Mouse (Mus musculus) ovary, postnatal 14 days (tissue): ENCODE results near the gene Krtap4-7.
"Not testable (repeated sequence)": the region's sequence is repeated elsewhere in the genome, so short reads cannot be mapped to it uniquely, and the experiment has no call there.

ENCODE experiments used
- DNase-seq: peaks from one replicate; pipeline ENCODE4 v3.0.0; 2022; ENCODE audit warnings: low spot score

The Krtap4-7 gene

DNA sequence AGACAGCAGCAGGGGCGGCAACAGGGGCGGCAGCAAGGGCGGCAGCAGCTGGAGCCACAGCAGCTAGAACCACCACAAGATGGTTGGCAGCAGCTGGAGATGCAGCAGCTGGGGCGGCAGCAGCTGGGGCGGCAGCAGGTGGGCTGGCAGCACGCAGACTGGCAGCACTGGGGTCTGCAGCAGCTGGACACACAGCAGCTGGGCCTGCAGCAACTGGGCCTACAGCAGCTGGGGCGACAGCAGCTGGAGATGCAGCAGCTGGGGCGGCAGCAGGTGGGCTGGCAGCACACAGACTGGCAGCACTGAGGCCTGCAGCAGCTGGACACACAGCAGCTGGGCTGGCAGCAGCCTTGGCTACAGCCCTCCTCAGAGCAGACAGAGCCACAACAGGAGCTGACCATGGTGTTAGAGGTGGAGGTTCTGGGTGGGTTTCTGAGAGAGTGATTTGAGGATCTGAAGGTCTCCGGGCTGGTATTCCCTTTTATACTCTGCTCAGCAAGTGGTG lies at the start of gene Krtap4-7:
Gene Krtap4-7, minus strand, starts transcription at position 455 of the 505 bp plus-strand sequence.
- not testable (repeated sequence) for DNase-seq

DNA sequence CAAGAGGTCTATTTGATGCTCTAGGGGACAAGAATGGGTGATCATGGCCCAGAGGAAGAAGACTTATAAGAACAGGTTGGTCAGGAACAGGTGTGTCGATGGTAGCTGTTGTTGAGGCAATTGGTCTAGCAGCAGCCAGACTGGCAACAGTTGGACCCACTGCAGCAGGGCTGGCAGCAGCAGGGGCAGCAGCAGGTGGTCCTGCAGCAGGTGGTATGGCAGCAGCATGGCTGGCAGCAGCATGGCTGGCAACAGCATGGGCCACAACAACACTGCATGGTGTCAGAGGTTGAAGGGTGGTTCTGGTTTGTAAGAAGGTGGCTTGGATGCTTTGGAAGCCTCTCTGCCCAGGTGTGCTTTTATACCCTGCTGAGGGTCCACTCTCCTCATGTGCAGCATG lies 46.6 kb upstream of the Krtap4-7 start, which contains the start of gene Gm14190:
Gene Gm14190, minus strand, starts transcription at position 278 of the 400 bp plus-strand sequence.
- no peak for DNase-seq

DNA sequence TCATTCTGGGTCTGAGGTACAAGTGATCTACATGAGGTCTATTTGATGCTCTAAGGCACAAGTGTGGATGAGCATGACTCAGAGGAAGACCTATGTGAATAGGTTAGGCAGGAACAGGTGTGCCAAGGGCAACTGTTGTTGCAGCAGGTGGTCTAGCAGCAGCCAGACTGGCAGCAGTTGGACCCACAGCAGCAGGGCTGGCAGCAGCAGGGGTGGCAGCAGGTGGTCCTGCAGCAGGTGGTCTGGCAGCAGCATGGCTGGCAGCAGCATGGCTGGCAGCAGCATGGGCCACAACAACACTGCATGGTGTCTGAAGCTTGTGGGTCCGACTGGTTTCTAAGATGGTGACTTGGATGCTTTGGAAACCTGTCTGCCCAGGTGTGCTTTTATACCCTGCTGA lies 41.3 kb upstream of the Krtap4-7 start:
- DNase-seq, result not testable (repeated sequence)

DNA sequence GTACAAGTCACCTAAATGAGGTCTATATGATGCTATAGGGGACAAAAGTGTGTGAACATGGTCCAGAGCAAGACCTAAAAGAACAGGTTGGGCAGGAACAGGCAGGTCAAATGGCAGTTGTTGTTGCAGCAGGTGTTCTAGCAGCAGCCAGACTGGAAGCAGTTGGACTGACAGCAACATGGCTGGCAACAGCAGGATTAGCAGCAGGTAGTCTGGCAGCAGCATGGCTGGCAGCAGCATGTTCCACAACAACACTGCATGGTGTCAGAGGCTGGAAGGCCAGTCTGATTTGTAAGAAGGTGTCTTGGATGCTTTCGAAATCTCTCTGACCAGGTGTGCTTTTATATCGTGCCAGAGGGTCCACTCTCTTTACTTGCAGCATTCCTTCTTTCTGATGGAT lies 39.6 kb upstream of the Krtap4-7 start:
- DNase-seq, result no peak

DNA sequence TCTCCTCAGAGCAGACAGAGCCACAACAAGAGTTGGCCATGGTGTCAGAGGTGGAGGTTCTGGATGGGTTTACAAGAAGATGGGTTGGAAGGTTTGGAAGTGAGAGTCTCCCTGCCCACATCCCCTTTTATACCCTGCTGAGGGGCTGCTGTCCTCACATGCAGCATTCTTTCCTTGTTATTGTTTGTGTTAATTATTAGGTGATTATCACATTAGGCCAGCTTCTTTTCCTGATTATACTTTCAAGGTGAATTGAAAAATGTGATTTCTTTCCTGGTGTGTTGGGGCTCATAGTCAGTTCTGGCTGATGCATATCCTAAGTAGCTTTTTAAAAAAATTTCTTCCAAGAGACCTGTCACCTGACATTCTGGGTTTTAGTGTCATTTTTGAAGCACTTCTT lies 22.0 kb upstream of the Krtap4-7 start, which contains the start of gene Krtap4-6:
Gene Krtap4-6, minus strand, starts transcription at position 101 of the 400 bp plus-strand sequence.
- DNase-seq, result no peak

DNA sequence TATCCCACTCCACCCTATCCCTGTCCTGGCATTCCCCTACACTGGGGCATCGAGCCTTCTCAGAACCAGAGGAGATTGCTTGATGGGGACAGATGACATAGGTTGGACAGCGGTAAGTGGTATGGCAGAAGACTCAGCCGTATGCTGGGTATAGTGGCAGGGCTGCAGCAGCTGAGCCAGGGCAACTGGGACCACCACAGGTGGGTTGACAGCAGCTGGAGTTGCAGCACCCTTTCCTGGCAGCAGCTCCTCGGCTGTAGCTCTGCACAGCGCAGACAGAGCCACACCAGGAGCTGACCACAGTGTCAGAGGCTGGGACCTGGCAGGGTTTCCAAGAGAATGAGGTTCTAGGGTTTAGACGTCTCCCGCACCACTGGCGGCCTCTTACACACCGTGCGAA lies 18.9 kb upstream of the Krtap4-7 start:
- no peak for DNase-seq

DNA sequence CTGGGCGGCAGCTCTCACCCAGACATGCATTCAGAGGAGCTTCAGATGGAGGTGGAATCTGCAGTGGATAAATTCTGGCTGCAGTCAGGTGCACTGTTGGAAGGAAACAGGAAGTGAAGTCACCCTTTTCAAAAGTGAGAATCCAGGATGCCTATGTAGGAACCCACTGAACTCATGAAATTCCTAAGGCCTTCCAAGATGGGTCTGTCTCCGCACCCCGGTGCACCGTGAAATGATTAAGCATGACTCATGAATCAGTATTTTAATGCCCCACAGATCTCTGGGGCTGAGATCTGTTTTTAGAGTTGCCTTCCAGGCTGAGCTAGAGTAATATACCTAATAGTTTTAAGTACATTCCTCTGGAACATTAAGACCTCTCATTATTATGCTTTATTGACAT lies 15.4 kb upstream of the Krtap4-7 start:
- DNase-seq, result no peak

DNA sequence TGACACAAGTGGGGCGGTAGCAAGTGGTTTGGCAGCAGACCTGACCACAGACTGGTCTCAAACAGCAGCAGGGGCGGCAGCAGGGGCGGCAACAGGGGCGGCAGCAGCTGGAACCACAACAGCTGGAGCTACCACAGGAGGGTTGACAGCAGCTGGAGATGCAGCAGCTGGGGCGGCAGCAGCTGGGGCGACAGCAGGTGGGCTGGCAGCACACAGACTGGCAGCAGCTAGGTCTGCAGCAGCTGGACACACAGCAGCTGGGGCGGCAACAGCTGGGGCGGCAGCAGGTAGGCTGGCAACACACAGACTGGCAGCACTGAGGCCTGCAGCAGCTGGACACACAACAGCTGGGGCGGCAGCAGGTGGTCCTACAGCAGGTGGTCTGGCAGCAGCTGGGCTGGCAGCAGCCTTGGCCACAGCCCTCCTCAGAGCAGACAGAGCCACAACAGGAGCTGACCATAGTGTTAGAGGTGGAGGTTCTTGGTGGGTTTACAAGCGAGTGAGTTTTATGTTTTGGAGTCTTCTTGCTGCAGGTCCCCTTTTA lies 14.7 kb upstream of the Krtap4-7 start, which contains the start of gene Gm11563:
Gene Gm11563, minus strand, starts transcription at position 494 of the 544 bp plus-strand sequence.
- DNase-seq, result not testable (repeated sequence)

DNA sequence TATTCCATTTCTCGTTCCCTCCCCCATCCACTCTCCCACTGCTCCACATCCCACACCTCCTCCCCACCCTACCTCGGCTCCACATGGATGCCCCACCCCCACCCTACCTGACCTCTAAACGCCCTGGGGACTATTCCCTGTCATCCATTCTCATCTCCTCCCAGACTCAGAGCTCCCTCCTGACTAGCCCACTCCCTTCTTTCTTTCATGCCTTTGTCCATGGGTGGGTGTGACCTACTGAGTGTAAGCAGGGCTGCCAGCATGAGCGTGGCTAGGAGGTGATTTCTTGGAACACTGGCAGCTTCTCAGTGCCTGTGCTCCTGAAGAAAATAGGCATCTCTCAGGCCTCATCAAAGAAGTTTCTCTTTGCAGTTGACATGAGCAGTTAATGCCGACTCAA lies 13.2 kb upstream of the Krtap4-7 start:
- no peak for DNase-seq

DNA sequence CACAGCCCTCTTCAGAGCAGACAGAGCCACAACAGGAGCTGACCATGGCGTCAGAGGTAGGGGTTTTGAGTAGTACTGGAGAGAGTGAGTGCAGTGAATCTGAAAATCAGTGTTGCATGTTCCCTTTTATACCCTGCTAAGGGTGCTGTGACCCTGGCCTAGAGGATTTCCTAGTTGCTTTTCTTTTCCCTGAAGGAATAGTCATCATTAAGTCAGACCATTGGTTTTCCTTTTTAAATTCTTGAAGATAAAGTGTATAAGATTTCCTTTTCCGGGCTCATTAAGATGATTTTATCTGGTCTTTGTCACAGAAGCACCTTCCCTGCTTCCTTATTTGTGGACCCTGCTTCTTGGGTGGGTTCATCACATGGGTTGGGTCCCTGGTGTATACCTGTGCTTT lies 6.2 kb upstream of the Krtap4-7 start, which contains the start of gene Gm11555:
Gene Gm11555, minus strand, starts transcription at position 101 of the 400 bp plus-strand sequence.
- DNase-seq, result no peak

DNA sequence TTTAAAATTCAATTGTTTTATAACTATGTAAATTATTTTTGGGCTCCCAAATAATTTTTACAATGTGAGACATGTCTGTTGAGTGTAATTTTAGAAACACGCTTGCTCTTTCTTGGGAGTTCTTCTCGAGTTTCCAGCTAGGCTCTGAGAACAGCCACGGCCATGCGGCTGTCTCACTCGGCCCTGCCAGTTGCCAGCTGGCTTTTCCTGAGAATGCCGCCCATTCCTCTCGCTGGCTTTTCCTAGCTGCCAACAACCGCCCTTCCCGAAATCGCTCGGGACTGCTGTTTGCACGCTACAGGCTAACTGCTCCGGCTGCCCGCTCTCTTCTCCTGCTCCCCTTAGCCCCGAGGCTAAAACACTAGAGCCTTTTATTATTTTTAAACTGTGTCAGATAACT lies 2.6 kb upstream of the Krtap4-7 start:
- DNase-seq, result no peak

DNA sequence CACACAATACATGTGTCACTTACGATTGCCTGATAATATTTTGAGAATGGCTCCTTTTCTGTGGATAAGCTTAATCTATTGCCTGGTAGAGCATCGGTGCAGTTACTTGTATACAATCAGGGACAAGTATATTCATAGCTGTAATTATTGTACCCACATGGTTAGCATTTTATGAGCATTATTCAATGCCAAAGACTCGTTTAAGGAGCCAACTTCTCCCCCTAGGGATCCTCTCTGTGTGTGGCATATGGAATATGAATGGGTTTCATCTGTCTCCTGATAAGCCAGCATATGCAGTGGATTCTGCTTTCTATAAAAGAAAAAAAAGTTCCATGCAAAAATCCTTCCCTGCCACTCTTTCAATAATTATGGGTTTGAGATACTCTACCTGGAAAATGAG lies 462 bp upstream of the Krtap4-7 start:
- no peak for DNase-seq

DNA sequence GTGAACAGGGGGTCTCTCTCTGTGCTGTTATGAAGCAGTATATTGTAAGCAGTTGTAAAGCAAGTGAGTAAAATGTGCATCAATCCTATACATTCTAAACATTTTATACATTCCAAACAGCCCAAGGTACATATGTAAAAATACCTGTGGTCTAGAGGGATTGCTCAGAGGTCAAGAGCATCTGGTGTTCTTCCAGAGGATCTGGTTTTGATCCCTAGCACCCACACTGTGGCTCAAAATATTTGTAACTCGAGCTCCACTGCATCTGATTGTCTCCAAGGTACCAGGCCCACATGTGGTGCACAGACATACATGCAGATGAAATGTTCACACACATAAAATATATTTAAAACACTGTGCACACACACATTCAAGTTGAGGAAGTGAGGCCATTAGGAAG lies 3.0 kb downstream of the Krtap4-7 start:
- DNase-seq, result no peak

DNA sequence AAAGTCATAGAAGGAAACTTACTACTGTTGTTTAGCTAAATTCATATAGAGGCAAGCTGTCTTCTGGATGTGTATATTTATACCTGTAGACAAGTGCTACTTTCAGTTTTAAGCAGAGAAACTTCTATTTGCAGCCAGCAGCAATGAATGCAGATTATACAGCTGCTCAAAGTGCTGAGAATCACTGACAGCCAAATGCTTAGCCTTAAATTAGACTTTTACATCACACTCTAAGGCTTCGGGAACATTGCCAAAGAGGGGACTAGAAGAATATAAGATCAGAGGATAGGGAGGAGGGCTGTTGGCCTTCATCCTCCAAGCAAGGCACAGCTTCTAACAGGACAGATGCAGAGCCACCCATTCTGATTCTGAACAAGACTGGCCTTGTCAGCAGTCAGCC lies 6.8 kb downstream of the Krtap4-7 start:
- no peak for DNase-seq

DNA sequence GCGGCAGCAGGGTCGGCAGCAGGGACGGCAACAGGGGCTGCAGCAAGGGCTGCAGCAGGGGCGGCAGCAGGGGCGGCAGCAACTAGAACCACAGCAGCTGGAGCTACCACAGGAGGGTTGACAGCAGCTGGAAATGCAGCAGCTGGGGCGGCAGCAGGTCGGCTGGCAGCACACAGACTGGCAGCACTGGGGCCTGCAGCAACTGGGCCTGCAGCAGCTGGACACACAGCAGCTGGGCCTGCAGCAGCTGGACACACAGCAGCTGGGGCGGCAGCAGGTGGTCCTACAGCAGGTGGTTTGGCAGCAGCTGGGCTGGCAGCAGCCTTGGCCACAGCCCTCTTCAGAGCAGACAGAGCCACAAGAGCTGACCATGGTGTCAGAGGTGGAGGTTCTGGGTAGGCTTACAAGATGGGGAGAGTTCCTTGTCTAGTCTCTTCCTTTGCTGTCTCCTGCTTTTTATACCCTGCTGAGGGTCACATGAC lies 9.2 kb downstream of the Krtap4-7 start, which contains the start of gene Krtap4-2:
Gene Krtap4-2, minus strand, starts transcription at position 432 of the 482 bp plus-strand sequence.
- no peak for DNase-seq

DNA sequence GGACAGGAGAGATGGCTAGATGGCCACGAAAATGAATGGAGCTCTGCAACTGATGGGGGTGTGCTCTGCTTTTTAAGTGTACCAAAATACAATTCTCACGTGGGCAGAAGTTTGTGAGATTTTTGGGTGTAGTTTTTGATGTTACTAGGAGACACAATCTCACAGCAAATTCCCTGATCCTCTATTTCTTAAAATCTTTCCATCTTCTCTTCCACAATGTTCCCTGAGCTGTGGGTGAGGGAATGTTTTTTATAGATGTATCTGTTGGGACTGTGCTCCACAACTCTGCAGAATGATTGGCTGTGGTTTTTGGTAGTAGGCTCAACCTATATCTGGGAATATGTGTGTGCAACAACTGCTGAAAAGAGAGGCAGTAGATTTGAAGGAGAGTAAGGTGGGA lies 10.6 kb downstream of the Krtap4-7 start:
- no peak for DNase-seq

DNA sequence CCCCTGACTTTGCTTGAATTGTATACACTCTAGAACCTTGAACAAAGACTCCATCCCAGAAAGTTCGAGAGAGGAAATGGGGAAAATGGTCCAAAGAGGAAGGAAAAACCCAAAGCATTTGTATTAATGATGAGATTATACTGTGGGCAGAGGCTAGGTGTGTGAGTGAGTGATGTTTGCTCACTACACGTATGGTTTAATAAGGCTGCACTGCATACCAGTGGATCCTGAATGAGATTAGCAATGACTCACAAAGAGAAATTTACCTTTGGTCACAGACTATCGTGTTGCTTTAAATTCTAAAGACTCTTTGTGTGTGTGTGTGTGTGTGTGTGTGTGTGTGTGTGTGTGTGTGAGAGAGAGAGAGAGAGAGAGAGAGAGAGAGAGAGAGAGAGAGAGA lies 13.0 kb downstream of the Krtap4-7 start:
- no peak for DNase-seq

DNA sequence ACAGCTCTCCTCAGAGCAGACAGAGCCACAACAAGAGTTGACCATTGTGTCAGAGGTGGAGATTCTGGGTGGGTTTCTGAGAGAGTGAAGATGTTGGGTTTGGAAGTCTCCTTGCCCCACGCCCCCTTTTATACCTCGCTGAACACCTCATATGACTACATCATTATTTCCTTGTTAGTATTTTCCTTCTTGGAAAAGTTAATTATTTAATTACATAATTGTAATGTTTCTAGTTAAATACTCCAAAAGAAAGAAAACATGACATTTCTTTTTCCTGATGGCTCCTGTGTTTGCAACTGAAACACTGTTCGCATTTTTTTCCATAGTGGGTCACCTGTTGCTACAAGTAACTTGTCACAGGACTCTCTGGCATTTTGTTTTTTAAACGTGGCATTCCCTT lies 15.8 kb downstream of the Krtap4-7 start, which contains the start of gene Krtap4-1:
Gene Krtap4-1, minus strand, starts transcription at position 101 of the 400 bp plus-strand sequence.
- no peak for DNase-seq

DNA sequence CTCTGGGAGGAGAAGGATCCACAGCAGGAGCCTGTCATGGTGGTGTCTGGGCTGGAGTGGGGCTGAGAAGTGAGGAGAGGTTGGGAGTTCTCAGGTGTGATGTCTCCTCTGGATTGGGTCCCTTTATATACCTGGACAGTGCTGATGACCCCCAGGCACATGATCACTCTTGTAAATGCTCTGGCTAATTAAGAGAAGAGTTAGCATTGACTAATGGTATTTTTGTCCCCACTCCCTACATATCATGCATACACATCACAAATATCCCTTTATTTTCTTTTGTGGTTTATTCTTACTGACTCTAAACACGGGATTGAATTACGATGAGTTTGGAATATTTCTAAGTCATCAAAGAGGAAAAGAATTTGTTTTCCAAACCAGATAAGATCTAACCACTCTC lies 23.6 kb downstream of the Krtap4-7 start, which contains the start of gene Gm11562:
Gene Gm11562, minus strand, starts transcription at position 101 of the 400 bp plus-strand sequence.
- no peak for DNase-seq

DNA sequence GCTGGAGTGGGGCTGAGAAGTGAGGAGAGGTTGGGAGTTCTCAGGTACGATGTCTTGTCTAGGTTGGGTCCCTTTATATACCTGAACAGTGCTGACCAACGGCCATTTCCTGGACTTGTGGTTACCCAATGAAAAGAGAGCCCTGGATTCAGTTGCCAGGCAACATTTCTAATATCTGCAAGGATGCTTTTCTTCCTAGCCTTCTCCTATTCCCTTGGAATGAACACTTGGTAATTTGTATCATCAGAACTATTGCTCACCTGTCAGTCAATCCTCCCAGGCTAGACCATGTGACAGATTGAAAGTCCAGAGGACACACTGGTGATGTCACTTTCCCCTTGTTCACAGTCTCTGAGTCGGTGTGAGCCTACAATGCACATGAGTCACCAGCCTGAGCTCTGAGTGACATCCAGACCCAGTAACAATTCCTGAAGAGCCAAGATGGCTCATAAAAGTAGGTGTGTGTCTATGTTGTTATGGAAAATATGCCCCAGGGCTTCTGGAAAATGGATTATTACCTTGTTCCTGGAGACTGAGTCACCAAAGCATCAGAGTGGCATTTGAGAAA lies 29.0 kb downstream of the Krtap4-7 start, which contains the start of gene Krtap2-4:
Gene Krtap2-4, minus strand, starts transcription at position 51 of the 568 bp plus-strand sequence.
- DNase-seq, result no peak

DNA sequence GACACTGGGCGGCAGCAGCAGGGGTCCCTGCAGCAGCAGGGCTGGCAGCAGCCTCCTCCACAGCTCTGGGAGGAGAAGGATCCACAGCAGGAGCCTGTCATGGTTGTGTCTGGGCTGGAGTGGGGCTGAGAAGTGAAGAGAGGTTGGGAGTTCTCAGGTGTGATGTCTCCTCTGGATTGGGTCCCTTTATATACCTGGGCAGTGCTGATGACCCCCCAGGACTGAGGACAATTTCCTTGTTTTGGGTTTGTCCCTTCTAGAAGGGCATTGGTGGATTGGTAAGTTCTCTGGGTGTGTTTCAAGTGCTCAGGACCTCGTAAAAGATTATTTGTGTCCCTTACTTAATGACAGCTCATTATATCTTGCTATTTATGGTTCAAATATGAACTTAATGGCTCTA lies 33.8 kb downstream of the Krtap4-7 start, which contains the start of gene Gm11937:
Gene Gm11937, minus strand, starts transcription at position 101 of the 400 bp plus-strand sequence.
- DNase-seq, result not testable (repeated sequence)

DNA sequence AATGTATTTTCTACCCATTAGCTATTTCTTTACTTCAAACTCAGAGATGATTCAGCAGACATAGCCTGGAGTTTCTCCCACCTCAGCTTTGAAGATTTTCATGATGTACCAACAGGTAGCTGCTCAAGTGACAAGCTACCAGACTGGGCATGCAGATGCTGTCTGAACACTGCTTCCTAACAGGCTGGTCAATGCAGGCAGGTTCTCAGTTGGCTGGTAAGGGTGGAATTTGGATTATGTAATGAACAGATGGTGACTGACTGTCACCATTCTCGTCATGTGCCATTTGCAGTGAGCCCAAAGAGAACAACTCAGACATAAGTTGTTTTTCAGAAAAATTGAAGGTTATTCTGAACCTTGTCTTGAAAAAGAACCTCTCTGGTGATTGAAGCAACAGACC lies 34.8 kb downstream of the Krtap4-7 start:
- DNase-seq, result no peak

DNA sequence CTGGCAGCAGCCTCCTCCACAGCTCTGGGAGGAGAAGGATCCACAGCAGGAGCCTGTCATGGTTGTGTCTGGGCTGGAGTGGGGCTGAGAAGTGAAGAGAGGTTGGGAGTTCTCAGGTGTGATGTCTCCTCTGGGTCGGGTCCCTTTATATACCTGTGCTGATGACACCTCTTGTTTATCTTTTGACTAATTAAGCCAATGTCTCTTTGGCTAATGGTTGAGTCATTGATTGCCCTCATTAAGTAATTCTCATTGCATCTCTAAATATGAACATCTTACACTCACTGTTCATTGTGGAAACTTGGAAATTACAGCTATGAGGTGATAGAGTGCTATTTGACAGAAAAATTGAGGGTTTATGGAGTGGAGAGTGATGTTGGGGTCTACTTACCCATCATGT lies 40.7 kb downstream of the Krtap4-7 start, which contains the start of gene Gm11938:
Gene Gm11938, minus strand, starts transcription at position 101 of the 400 bp plus-strand sequence.
- not testable (repeated sequence) for DNase-seq
